Mouse (Mus musculus): ENCODE measurements around the gene Nt5e. TPM values are rescaled to one million over a fixed set of nuclear protein-coding genes. Genes with fewer than 3 reads are reported as not detected.

The Nt5e gene
- polyA plus RNA-seq, 1 experiment from 2014 or later, result 1.9 TPM

GRCm38 (mm10) chr9:88351163-88351562, 24.2 kb downstream of the Nt5e start:
- Histone ChIP-seq H3K4me3 (no peak overlapping the region), H3K36me3 (replicated peaks) (no peaks in the 10 kb centered on the region), H3K4me1 (peaks cover 11% of the 10 kb centered on the region; the same call in 1 of the 2 replicates), H3K9me3 (no peaks in the 10 kb centered on the region), H3K27me3 (replicated peaks; ENCODE audit: low read depth, poor library complexity, severe bottlenecking) (no peaks in the 10 kb centered on the region), H3K27ac (replicated peaks) (no peak overlapping the region)
- 74% methylated on average over 3 of the region's 3 CpGs for WGBS
- DNase-seq (ENCODE audit: low spot score), result no peak

- Histone ChIP-seq H3K4me3 (no peak overlapping the region), H3K9me3 (no peaks in the 10 kb centered on the region), H3K27me3 (replicated peaks; ENCODE audit: low read depth, poor library complexity, severe bottlenecking) (no peaks in the 10 kb centered on the region), H3K36me3 (replicated peaks) (no peaks in the 10 kb centered on the region), H3K4me1 (0 out of 2 replicates have a peak, but pooled peaks cover 4% of the 10 kb centered on the region), H3K27ac (replicated peaks) (no peak overlapping the region)
- no peak for DNase-seq (ENCODE audit: low spot score)
- 65% methylated on average over 6 of the region's 6 CpGs for WGBS
Observed at GRCm38 (mm10) chr9:88352741-88353140, 25.7 kb downstream of the Nt5e start.

DNA sequence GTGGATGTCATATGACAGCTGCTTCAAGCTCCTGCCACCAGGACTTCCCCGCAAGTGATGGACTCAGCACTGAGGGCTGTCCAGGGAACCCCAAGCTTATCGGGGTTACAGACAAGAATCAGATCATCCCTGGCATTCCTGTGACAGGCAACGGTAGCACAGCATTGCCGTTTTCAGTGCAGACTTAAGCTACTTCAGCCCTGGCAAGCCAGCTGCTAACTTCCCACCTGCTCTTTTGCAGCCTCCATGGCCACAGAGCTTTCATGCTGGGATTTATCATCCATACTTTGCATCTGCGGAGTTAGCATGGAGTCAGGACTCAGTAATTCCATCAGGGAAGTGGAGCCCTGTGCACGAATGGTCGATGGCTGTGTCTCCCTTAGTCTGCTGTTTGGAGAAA, 26.5 kb downstream of the Nt5e start:
- Histone ChIP-seq H3K9me3 (no peaks in the 10 kb centered on the region), H3K4me3 (no peak overlapping the region), H3K27ac (replicated peaks) (no peak overlapping the region), H3K27me3 (replicated peaks; ENCODE audit: low read depth, poor library complexity, severe bottlenecking) (no peaks in the 10 kb centered on the region), H3K4me1 (0 out of 2 replicates have a peak, but pooled peaks cover 4% of the 10 kb centered on the region), H3K36me3 (replicated peaks) (no peaks in the 10 kb centered on the region)
- 91% methylated on average over 7 of the region's 7 CpGs for WGBS
- no peak for DNase-seq (ENCODE audit: low spot score)

DNA sequence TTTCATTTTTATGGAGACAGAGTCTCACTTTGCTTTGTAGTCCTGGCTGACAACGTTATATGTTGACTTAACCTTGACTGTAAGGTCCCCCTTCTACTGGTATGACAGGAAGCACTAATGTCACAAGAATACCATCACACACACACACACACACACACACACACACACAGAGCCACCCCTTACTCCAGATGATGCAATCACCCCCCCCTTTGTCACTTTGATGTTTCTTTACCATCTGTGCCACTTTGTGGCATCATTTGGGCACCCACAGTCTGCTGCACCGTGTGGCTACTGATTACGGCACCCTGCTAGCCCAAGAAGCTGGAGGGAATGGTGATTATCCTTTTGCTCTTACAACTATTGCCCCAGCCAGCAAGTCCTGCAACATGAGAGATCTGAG, 30.2 kb downstream of the Nt5e start:
- no peak for DNase-seq (ENCODE audit: low spot score)
- no peaks in the 10 kb centered on the region for H3K36me3 ChIP-seq (replicated peaks)
- H3K9me3 ChIP-seq, result no peaks in the 10 kb centered on the region
- 77% methylated on average over 3 of the region's 3 CpGs for WGBS
- no peaks in the 10 kb centered on the region for H3K27me3 ChIP-seq (replicated peaks; ENCODE audit: low read depth, poor library complexity, severe bottlenecking)
- H3K4me1 ChIP-seq, result peaks cover 4% of the 10 kb centered on the region; the same call in 1 of the 2 replicates
- no peak overlapping the region for H3K27ac ChIP-seq (replicated peaks)
- no peak overlapping the region for H3K4me3 ChIP-seq

DNA sequence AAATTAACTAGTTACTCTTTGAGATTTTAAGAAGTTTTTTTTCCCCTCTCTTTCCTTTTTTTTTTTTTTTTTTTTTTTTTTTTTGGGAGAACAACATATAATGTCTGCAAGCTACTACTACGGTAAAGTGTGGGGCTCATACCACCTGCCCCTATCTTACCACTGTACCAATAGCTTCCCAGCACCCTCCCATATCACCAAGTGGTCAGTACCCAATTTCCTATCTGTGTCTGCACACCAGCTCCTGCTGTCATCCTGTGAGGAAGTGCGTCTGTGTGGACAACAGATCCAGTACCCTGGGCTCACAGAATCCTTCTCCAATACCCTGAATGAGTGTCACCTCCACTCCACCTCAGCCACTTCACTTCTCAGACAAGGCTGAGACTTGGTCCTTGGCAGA, 32.1 kb downstream of the Nt5e start:
- Histone ChIP-seq H3K27ac (replicated peaks) (no peak overlapping the region), H3K27me3 (replicated peaks; ENCODE audit: low read depth, poor library complexity, severe bottlenecking) (no peaks in the 10 kb centered on the region), H3K4me3 (no peak overlapping the region), H3K9me3 (no peaks in the 10 kb centered on the region), H3K36me3 (replicated peaks) (no peaks in the 10 kb centered on the region), H3K4me1 (no peaks in the 10 kb centered on the region; the same call in 1 of the 2 replicates)
- WGBS, result 80% methylated on average over 2 of the region's 2 CpGs
- no peak for DNase-seq (ENCODE audit: low spot score)

DNA sequence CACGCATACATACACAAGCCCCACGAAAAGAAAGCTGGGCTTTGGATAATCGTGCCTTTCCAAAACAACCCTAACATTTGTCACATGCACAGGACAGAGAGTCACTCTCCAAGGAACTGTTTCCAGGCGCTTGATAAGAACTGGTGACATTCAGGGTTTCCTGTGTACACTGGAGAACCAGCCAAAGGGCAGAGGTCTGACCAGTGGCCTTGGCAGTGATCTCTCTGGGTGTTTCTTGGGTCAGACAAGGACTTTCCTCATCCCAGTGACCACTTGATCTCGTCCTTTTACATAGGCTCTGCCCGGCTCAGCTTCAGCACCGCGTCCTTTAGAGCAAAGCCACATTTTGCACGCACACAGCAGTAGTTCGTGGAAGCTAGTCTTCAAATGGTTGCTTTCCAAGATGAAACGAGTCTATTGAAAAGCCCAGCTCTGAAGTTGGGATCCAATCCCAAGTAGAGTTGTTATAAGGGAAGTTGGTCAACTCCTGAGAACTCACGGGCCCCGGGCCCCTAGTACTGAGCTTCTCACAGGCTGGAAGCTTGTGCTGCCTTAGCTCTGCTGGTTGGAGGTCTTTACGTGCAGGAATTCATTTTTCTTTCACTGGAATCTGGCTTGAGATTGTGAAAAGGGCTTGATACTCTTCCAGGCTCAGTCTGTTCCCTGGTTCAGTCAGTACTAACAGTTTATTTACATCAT, 34.4 kb downstream of the Nt5e start:
- no peaks in the 10 kb centered on the region; the same call in 1 of the 2 replicates for H3K4me1 ChIP-seq
- H3K4me3 ChIP-seq, result no peak overlapping the region
- H3K36me3 ChIP-seq (replicated peaks), result no peaks in the 10 kb centered on the region
- DNase-seq (ENCODE audit: low spot score), result no peak
- no peaks in the 10 kb centered on the region for H3K9me3 ChIP-seq
- WGBS, result 83% methylated on average over 14 of the region's 14 CpGs
- H3K27ac ChIP-seq (replicated peaks), result no peak overlapping the region
- no peaks in the 10 kb centered on the region for H3K27me3 ChIP-seq (replicated peaks; ENCODE audit: low read depth, poor library complexity, severe bottlenecking)

DNA sequence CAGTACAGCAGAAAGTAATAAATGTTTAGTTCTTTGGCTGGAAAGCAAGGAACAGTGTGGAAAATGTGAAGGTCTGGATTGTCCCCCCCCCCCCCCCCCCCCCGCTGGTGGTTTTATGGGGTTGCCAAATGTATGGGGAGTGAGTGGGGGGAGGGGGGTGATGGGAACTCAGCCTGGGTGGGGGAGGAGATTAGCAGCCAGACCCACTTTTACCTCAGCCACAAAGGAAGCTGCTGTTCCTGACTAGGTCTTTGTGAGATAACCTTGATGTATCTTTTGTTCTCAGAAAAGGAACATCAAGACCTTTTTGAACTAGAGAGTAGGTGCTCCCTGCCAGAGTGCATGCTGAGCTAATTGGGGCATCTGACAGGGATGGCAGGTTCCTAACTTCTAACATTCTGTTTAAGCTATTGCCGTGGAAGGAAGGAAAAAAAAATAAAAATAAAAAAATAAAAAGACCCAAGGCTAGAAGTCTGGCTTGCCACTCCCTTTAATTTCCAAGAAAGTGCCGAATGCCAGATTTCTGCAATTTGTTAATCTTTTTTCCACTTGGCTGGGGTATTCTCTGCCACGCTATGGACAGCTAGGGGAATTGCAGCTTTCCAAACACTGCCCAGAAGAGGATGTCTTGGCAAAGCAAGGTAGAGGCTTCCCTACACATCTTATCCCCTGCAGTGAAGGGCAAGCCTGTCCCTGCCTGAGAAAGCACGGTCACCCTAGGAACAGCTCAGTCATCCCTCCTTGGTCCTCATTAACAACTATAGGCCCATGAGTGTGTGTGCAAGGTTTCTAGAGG, 35.3 kb downstream of the Nt5e start:
- H3K4me3 ChIP-seq, result no peak overlapping the region
- DNase-seq (ENCODE audit: low spot score), result no peak
- no peak overlapping the region for H3K27ac ChIP-seq (replicated peaks)
- WGBS, result 39% methylated on average over 5 of the region's 5 CpGs
- no peaks in the 10 kb centered on the region for H3K36me3 ChIP-seq (replicated peaks)
- H3K4me1 ChIP-seq, result no peaks in the 10 kb centered on the region; the same call in 1 of the 2 replicates
- no peaks in the 10 kb centered on the region for H3K27me3 ChIP-seq (replicated peaks; ENCODE audit: low read depth, poor library complexity, severe bottlenecking)
- H3K9me3 ChIP-seq, result no peaks in the 10 kb centered on the region

GRCm38 (mm10) chr9:88363102-88363501, 36.1 kb downstream of the Nt5e start:
- Histone ChIP-seq H3K36me3 (replicated peaks) (no peaks in the 10 kb centered on the region), H3K9me3 (no peaks in the 10 kb centered on the region), H3K27me3 (replicated peaks; ENCODE audit: low read depth, poor library complexity, severe bottlenecking) (no peaks in the 10 kb centered on the region), H3K4me3 (no peak overlapping the region), H3K27ac (replicated peaks) (no peak overlapping the region), H3K4me1 (no peaks in the 10 kb centered on the region; the same call in 1 of the 2 replicates)
- WGBS, result 96% methylated on average over 3 of the region's 3 CpGs
- no peak for DNase-seq (ENCODE audit: low spot score)

- no peaks in the 10 kb centered on the region for H3K27me3 ChIP-seq (replicated peaks; ENCODE audit: low read depth, poor library complexity, severe bottlenecking)
- H3K9me3 ChIP-seq, result no peaks in the 10 kb centered on the region
- 83% methylated on average over 4 of the region's 4 CpGs for WGBS
- no peaks in the 10 kb centered on the region for H3K36me3 ChIP-seq (replicated peaks)
- DNase-seq (ENCODE audit: low spot score), result no peak
- H3K27ac ChIP-seq (replicated peaks), result no peak overlapping the region
- no peaks in the 10 kb centered on the region; the same call in 1 of the 2 replicates for H3K4me1 ChIP-seq
- no peak overlapping the region for H3K4me3 ChIP-seq
Observed at GRCm38 (mm10) chr9:88366308-88366707, 39.3 kb downstream of the Nt5e start.

GRCm38 (mm10) chr9:88366819-88367218, 39.8 kb downstream of the Nt5e start:
- no peaks in the 10 kb centered on the region for H3K9me3 ChIP-seq
- H3K4me3 ChIP-seq, result no peak overlapping the region
- H3K27ac ChIP-seq (replicated peaks), result no peak overlapping the region
- no peaks in the 10 kb centered on the region for H3K27me3 ChIP-seq (replicated peaks; ENCODE audit: low read depth, poor library complexity, severe bottlenecking)
- 82% methylated on average over 4 of the region's 4 CpGs for WGBS
- no peaks in the 10 kb centered on the region; the same call in 1 of the 2 replicates for H3K4me1 ChIP-seq
- DNase-seq (ENCODE audit: low spot score), result no peak
- H3K36me3 ChIP-seq (replicated peaks), result no peaks in the 10 kb centered on the region

DNA sequence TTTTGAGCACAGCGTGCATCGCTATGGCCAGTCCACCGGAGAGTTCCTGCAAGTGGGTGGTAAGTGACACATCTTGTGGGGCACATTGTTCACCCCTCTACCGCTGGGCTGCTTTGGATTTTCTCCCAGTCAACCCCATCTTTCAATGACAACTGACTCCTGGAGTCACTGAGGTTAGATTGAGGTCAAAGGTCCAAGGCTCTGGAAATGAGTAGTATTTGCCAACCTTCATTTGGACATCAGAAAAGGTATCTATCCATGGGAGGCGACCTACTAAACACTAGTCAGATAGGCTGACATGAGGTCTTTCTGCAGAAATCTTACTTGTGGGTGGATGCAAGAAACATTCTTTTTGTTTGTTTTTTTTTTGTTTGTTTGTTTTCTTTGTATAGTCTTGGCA, 40.3 kb downstream of the Nt5e start:
- Histone ChIP-seq H3K4me3 (no peak overlapping the region), H3K27ac (replicated peaks) (no peak overlapping the region), H3K27me3 (replicated peaks; ENCODE audit: low read depth, poor library complexity, severe bottlenecking) (no peaks in the 10 kb centered on the region), H3K36me3 (replicated peaks) (no peaks in the 10 kb centered on the region), H3K4me1 (no peaks in the 10 kb centered on the region; the same call in 1 of the 2 replicates), H3K9me3 (no peaks in the 10 kb centered on the region)
- no peak for DNase-seq (ENCODE audit: low spot score)
- WGBS, result 76% methylated on average over 5 of the region's 5 CpGs

GRCm38 (mm10) chr9:88367751-88368150, 40.8 kb downstream of the Nt5e start:
- 59% methylated on average over 1 of the region's 1 CpGs for WGBS
- Histone ChIP-seq H3K4me1 (no peaks in the 10 kb centered on the region), H3K4me3 (no peak overlapping the region), H3K27ac (replicated peaks) (no peak overlapping the region), H3K36me3 (replicated peaks) (no peaks in the 10 kb centered on the region), H3K27me3 (replicated peaks; ENCODE audit: low read depth, poor library complexity, severe bottlenecking) (no peaks in the 10 kb centered on the region), H3K9me3 (no peaks in the 10 kb centered on the region)
- DNase-seq (ENCODE audit: low spot score), result no peak

DNA sequence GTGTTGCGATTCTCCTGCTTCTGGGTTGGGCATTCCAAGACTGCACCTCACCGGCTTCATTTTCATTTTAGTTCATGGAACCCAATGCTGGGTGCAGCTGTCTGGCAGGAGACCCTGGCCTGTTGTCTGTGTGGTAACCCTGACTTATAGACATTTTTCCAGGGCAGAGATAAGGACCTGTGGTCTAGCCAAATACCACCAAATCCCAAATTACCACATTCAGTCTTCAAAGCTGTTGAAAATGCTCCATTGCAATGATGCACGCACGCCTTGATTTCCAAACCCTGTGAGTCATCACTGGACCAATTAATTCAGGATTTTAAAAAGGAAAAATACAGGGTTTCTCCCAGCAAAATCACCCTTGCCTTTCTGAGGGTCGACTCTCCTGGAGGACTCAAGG, 41.5 kb downstream of the Nt5e start:
- 93% methylated on average over 5 of the region's 5 CpGs for WGBS
- H3K27me3 ChIP-seq (replicated peaks; ENCODE audit: low read depth, poor library complexity, severe bottlenecking), result no peaks in the 10 kb centered on the region
- no peaks in the 10 kb centered on the region for H3K36me3 ChIP-seq (replicated peaks)
- H3K4me1 ChIP-seq, result no peaks in the 10 kb centered on the region
- no peak overlapping the region for H3K27ac ChIP-seq (replicated peaks)
- DNase-seq (ENCODE audit: low spot score), result no peak
- no peak overlapping the region for H3K4me3 ChIP-seq
- H3K9me3 ChIP-seq, result no peaks in the 10 kb centered on the region
